Mouse (Mus musculus): ENCODE data around the gene Pgrmc2.

The Pgrmc2 gene

DNA sequence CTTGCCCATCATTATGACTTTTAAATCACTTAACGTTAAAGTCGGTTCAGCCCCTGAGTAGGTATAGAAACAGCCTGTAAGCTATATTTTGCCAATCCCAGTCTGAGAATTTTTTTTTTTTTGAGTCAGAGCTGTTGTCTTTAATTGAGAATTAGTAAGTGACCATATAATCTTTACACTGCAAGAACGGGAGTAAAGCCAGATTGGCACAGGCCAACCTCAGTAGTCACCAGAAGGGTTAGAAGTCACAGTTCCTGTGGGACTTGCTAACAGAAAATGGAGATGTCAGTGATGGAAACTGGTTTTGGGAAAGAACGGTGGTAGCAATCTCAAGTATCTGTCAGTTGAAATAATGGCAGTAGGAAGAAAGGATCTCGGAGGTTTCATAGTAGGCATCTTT, 1.6 kb upstream of the Pgrmc2 start:
- DNase-seq (ENCODE audit: low read depth, low spot score) = no peak
- Histone ChIP-seq H3K27me3 (ENCODE audit: control insufficient read depth, insufficient read depth, low read length, poor library complexity, severe bottlenecking) (no peaks in the 10 kb centered on the region), H3K36me3 (ENCODE audit: control insufficient read depth, insufficient read depth, low read length, poor library complexity, severe bottlenecking) (no peaks in the 10 kb centered on the region)

DNA sequence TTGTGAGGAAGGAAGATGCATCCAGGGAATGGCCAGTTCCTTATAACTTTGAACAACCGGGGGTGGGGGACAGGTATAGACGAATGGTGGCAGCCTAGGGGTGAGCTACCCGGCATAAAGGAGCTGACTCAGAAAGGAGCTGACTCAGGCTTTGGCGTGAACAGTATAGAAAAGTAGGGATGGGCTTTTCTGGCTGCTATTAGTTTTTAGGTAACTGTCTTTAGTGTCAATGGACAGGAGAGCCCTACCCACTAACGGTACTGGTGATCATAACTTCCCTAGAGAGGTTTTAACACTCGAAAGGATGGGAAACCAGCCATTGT, 905 bp upstream of the Pgrmc2 start:
- H3K36me3 ChIP-seq (ENCODE audit: control insufficient read depth, insufficient read depth, low read length, poor library complexity, severe bottlenecking) = no peaks in the 10 kb centered on the region
- no peak for DNase-seq (ENCODE audit: low read depth, low spot score)

DNA sequence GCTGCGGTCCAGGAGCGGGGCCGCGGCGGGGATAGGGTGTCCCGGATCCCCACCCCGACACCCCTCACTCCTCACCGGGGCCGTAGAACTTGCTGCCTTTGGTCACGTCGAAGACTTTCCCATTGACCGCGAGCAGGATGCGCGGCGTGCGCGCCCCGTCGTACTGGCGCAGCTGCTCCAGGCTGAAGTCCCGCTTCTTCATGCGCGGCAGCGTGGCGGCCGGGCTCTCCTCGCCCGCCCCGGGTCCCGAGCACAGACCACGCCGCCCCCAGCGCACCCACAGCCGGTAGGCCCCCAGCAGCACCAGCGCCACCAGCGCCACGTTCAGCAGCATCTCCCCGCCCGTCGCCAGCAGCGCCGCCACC, 344 bp downstream of the Pgrmc2 start:
- DNase-seq (ENCODE audit: low read depth, low spot score) = no peak
- no peaks in the 10 kb centered on the region for H3K27me3 ChIP-seq (ENCODE audit: control insufficient read depth, insufficient read depth, low read length, poor library complexity, severe bottlenecking)
- H3K36me3 ChIP-seq (ENCODE audit: control insufficient read depth, insufficient read depth, low read length, poor library complexity, severe bottlenecking) = no peaks in the 10 kb centered on the region

More for the DNA sequence above, 905 bp upstream of the Pgrmc2 start:
- no peaks in the 10 kb centered on the region for H3K27me3 ChIP-seq (ENCODE audit: control insufficient read depth, insufficient read depth, low read length, poor library complexity, severe bottlenecking)

DNA sequence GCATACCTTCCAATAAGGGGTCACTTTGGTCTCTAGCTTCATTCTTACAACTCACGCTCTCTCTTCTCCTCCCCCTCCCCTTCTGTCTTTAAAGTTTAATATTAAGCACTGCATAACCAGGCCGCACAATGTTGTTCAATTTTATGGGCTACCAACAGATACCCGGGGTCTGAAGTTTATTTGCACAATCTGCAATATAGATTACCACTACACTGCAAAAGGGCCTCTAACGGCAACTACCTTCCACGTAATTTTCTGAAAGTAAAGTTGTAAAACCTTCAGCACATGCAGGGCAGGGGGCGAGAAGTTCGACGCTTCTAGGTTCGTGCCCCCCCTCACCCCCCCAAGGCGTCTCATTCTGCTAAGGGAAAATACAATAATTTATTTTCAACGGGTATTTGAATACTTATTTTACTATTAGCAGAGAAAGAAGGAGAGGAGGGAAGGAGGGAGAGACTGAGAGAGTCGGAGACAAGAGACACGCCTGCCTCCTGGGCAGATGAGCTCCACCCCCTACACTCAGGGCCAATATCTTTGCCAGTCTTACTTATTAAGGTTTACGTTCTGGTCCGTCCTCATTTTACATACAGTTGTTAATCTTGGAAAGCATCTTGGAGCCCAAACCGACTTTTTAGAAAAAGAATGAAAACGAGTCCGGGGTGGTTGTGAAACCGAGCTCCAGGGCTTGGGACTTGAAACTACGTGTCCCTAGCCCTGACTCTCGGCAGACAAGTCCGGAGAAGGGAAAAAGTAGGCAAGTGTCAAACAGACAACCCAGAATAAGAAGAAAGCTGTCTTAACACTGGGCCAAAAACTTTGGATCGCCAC, 1.2 kb downstream of the Pgrmc2 start:
- no peaks in the 10 kb centered on the region for H3K36me3 ChIP-seq (ENCODE audit: control insufficient read depth, insufficient read depth, low read length, poor library complexity, severe bottlenecking)
- peak; percentile 27 for DNase-seq (ENCODE audit: low read depth, low spot score)
- no peaks in the 10 kb centered on the region for H3K27me3 ChIP-seq (ENCODE audit: control insufficient read depth, insufficient read depth, low read length, poor library complexity, severe bottlenecking)

DNA sequence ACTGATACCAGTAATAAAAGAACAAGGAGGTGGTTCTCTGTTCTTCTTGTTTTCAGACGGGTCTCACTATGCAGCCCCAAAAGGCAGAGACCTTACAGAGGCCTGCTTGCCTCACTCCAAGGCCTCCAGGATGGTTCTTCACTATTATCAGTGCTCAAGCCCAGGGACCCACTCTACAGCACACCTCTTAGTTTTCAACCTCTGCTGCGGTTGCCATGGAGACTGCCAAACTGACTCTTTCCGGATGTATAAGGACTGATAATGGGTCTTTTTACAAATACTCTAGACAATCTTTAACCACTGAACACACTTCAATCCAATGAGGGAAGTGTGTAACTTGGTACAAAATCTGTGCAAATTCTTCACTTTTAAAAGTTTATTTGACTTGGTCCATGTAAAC, 2.1 kb downstream of the Pgrmc2 start:
- DNase-seq (ENCODE audit: low read depth, low spot score) = peak; percentile 12
- H3K36me3 ChIP-seq (ENCODE audit: control insufficient read depth, insufficient read depth, low read length, poor library complexity, severe bottlenecking) = no peaks in the 10 kb centered on the region

DNA sequence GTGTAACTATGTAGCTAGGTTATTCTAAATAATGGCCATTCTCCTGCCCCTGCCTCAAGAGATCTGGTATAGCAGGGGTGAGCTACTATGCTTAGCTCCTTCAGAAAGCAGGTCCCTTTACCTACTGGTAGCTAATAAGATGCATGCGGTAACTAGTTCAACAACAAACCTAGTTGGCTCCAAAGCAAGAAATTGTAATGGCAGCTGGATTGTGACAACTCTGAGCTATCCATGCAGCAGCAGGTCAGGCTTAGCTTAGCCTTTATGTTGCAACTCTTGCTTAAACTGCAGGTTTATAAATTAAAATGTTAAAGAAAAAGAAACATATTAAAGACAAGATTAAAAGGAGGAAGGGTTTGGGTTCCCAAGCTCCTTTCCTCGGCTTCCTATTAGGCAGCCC, 4.2 kb downstream of the Pgrmc2 start:
- DNase-seq (ENCODE audit: low read depth, low spot score) = no peak
- Histone ChIP-seq H3K27me3 (ENCODE audit: control insufficient read depth, insufficient read depth, low read length, poor library complexity, severe bottlenecking) (no peaks in the 10 kb centered on the region), H3K36me3 (ENCODE audit: control insufficient read depth, insufficient read depth, low read length, poor library complexity, severe bottlenecking) (no peaks in the 10 kb centered on the region)

More for the DNA sequence above, 2.1 kb downstream of the Pgrmc2 start:
- H3K27me3 ChIP-seq (ENCODE audit: control insufficient read depth, insufficient read depth, low read length, poor library complexity, severe bottlenecking) = no peaks in the 10 kb centered on the region

DNA sequence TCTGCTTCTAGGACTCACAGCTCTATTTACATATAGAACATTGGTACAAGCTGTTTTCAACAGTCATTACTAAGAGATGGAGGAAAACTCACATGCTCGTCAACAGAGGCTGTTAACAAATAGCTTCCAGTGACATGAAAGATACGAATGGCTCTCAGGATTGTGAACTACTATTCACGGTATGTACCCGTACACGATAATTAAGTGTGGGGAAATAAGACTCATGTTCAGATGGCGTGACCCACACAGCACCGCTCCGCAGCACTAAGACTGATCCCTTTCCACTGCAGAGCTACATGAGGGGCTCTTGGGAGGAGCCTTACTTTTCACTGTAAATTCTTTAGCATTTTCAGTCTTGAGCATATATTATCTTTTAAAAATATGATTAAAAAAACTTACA, 7.5 kb downstream of the Pgrmc2 start:
- no peaks in the 10 kb centered on the region for H3K36me3 ChIP-seq (ENCODE audit: control insufficient read depth, insufficient read depth, low read length, poor library complexity, severe bottlenecking)
- DNase-seq (ENCODE audit: low read depth, low spot score) = no peak
- no peaks in the 10 kb centered on the region for H3K27me3 ChIP-seq (ENCODE audit: control insufficient read depth, insufficient read depth, low read length, poor library complexity, severe bottlenecking)

DNA sequence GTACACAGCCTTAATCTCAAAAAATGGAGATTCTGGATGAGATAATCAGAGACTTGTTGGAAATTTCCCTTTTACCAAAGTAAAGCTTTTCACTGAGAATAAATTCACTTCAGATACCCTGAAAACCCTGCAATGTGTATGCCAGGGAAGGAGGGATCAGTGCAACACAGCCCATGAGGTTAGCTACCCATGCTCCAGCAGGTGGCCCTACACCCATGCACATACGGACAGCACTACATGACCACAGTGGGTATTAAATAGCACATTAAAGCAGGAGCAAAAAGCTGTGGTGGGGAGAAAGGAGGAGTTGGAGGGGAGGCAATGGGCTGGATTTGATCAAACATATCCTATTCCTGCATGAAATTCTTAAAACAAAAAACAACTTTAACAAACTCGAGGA, 12.3 kb downstream of the Pgrmc2 start:
- no peak for DNase-seq (ENCODE audit: low read depth, low spot score)
- peaks cover 3% of the 10 kb centered on the region for H3K36me3 ChIP-seq (ENCODE audit: control insufficient read depth, insufficient read depth, low read length, poor library complexity, severe bottlenecking)
- H3K27me3 ChIP-seq (ENCODE audit: control insufficient read depth, insufficient read depth, low read length, poor library complexity, severe bottlenecking) = no peaks in the 10 kb centered on the region

DNA sequence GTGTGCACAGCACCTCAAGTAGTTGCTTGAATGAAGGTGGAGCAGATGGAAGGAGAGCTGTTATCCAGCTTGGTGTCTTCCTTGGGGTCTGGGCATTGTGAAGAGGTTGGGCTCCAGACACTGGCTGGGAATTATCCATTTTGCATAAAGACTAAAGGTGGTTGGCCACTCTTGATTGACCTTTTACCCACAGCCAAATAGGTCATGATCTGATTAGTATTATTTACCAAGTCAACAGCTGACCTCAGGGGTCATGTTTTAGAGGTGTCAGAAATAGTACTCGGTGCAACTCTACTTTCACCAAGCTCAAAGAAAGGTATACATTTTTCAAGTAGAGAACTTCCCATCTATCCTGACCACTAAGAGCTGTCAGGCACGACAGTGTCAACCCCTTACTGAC, 17.5 kb downstream of the Pgrmc2 start:
- Histone ChIP-seq H3K36me3 (ENCODE audit: control insufficient read depth, insufficient read depth, low read length, poor library complexity, severe bottlenecking) (peaks cover 3% of the 10 kb centered on the region), H3K27me3 (ENCODE audit: control insufficient read depth, insufficient read depth, low read length, poor library complexity, severe bottlenecking) (no peaks in the 10 kb centered on the region)
- no peak for DNase-seq (ENCODE audit: low read depth, low spot score)

DNA sequence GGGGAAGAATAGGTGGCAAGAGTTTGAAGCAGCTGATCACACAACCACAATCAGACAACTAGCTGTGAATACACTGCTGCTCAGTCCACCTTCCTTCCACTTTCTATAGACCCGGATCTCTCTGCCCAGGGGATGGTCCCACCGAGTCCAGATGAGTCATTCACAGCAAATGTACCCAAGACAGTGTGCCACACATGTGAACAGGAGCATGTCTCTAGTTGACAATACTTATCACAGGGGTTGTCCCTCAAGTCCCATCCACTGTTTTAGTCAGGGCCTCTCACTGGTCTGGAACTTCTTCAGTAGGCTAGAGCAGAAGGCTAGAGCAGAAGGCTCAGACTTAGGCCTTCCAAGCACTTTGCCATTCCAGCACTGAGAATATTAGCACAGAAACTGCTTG, 20.1 kb downstream of the Pgrmc2 start:
- no peak for DNase-seq (ENCODE audit: low read depth, low spot score)
- no peaks in the 10 kb centered on the region for H3K27me3 ChIP-seq (ENCODE audit: control insufficient read depth, insufficient read depth, low read length, poor library complexity, severe bottlenecking)
- H3K36me3 ChIP-seq (ENCODE audit: control insufficient read depth, insufficient read depth, low read length, poor library complexity, severe bottlenecking) = peaks cover 2% of the 10 kb centered on the region; the same call in 1 of the 2 replicates

DNA sequence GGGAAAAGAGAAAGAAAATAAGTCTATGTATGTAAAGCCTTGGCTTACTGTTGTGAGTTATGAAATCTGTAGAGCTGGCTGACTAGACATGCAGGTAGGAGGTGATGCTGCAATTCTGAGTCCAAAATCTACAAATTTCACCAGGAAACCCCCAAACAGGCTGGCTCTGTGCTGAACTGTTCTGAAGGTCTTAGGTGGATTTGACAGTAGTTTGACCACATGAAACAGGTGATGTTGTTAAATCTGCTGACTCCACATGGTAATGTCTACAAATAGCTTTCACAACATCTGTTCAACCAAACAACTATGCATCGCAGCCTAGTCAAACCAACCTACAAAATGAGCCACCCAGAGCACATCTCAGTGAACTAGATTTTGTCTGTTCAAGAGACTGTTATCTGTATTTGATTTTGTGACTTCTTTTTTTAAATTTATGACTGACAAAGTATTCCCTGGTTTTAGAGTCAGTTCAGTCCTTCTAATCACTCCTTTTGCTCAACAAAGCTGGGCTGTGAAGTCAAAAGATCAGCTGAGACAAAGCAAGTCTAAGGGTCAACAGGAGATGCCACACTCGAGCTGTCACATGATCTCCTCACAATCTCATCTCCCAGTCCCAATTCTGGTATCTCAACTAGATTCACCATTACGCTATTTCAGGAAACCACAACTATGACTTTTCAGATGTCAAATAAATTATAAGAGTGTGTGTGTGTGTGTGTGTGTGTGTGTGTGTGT, 20.8 kb downstream of the Pgrmc2 start:
- Histone ChIP-seq H3K27me3 (ENCODE audit: control insufficient read depth, insufficient read depth, low read length, poor library complexity, severe bottlenecking) (no peaks in the 10 kb centered on the region), H3K36me3 (ENCODE audit: control insufficient read depth, insufficient read depth, low read length, poor library complexity, severe bottlenecking) (no peaks in the 10 kb centered on the region; the same call in 1 of the 2 replicates)
- no peak for DNase-seq (ENCODE audit: low read depth, low spot score)

DNA sequence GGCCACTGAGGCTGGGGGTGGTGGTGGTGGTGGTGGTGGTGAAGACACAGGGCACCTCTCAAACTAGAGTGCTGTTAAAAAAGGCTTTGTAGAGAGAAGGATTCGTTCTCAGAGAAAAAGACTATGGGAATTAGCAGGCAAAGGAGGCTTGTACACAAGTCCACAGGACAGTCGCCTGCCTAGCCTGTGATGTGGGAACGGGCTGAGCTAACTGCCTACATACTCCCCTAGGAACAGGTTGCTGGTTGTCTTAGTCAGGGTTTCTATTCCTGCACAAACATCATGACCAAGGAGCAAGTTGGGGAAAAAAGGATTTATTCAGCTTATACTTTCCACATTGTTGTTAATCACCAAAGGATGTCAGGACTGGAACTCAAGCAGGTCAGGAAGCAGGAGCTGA, 23.6 kb downstream of the Pgrmc2 start:
- DNase-seq (ENCODE audit: low read depth, low spot score) = no peak
- no peaks in the 10 kb centered on the region for H3K27me3 ChIP-seq (ENCODE audit: control insufficient read depth, insufficient read depth, low read length, poor library complexity, severe bottlenecking)
- no peaks in the 10 kb centered on the region for H3K36me3 ChIP-seq (ENCODE audit: control insufficient read depth, insufficient read depth, low read length, poor library complexity, severe bottlenecking)

DNA sequence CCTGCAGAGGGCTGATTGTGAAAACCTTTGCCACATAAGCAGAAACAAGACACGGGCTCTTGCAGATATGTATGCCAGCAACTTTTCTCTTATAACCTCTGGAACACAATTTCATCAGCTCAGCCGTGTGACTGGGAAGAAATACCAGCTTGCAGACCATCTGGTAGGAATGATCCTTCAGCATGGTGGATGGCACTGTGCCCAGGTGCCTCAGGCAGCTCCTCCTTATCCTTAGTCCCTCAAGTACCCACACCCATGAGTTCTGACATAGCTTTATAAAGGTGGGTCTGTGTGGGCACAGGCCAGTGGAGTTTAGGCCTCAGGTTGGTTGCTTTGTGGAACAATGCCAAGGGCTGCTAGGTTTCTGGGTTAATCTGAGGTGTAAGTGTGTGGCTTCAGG, 24.5 kb downstream of the Pgrmc2 start:
- no peak for DNase-seq (ENCODE audit: low read depth, low spot score)
- Histone ChIP-seq H3K36me3 (ENCODE audit: control insufficient read depth, insufficient read depth, low read length, poor library complexity, severe bottlenecking) (no peaks in the 10 kb centered on the region), H3K27me3 (ENCODE audit: control insufficient read depth, insufficient read depth, low read length, poor library complexity, severe bottlenecking) (no peaks in the 10 kb centered on the region)

DNA sequence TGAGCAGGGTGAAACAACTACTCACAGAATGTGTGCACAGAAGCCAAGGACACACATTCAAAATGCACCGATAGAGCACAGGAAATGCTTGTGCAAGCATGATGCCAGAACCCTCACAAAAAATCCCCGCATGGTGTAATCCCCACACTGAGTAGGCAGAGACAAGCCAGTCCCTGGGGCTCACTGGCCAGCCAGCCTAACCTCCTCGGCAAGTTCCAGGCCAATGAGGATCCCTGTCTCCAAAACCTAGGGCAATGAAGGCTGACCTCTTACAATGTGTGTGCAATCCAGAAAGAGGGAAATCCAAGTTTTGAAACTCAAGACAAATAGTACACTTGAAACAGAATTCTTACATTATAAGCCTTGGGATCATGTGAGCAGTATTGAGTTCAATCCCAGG, 29.5 kb downstream of the Pgrmc2 start:
- no peaks in the 10 kb centered on the region for H3K27me3 ChIP-seq (ENCODE audit: control insufficient read depth, insufficient read depth, low read length, poor library complexity, severe bottlenecking)
- H3K36me3 ChIP-seq (ENCODE audit: control insufficient read depth, insufficient read depth, low read length, poor library complexity, severe bottlenecking) = no peaks in the 10 kb centered on the region
- no peak for DNase-seq (ENCODE audit: low read depth, low spot score)

DNA sequence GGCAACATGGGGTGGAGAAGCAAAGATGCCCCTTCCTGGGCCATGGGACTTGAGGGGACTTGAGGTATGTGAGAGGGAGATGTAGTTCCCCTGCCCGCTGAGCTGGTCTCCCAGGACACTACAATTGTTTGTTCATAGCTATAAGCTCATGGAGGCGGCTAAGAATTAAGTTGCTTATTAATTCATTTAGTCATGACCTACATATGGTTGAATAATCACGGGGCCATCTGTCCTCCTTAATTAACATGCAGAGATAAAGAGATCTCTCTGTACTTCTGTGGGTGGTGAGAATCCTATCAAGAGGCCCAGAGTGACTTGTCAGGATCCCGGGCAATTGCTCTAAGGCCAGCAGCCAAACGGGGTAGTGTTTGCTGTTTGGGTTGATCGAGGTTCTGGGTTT, 35.0 kb downstream of the Pgrmc2 start:
- Histone ChIP-seq H3K36me3 (ENCODE audit: control insufficient read depth, insufficient read depth, low read length, poor library complexity, severe bottlenecking) (no peaks in the 10 kb centered on the region), H3K27me3 (ENCODE audit: control insufficient read depth, insufficient read depth, low read length, poor library complexity, severe bottlenecking) (no peaks in the 10 kb centered on the region)
- no peak for DNase-seq (ENCODE audit: low read depth, low spot score)
